Mouse (Mus musculus): Measurements from ENCODE around the gene Itpr2.

GRCm38 (mm10) chr6:146513384-146513783 is 11.4 kb upstream of the Itpr2 start:
- TF ChIP-seq CTCF (IDR thresholded peaks at IDR 0.05; ENCODE audit: extremely low read depth, insufficient read length, insufficient replicate concordance, low read depth, low read length) (no peak), POLR2A (IDR thresholded peaks at IDR 0.05; ENCODE audit: low read depth, low read length) (no peak)
